Mouse (Mus musculus) hematopoietic stem cell, adult 5-6 weeks (primary cell): Measurements from ENCODE around the gene Togaram1. TPM values are rescaled to one million over a fixed set of nuclear protein-coding genes. Genes with fewer than 3 reads are reported as not detected.

Experiments
- ATAC-seq, 2 experiments: fragments of 125-278 bp in 1 of 2; replicated peaks in 1 of 2; 2 replicates each; pipeline ENCODE4 v1.8.0; 2016 to 2017; ENCODE audit warnings: inconsistent platforms in 2 of 2, mild to moderate bottlenecking in 2 of 2, moderate number of reproducible peaks in 2 of 2, low read depth in 1 of 2, moderate TSS enrichment in 1 of 2; ENCODE audit not compliant: low FRiP score in 2 of 2, poor library complexity in 2 of 2, severe bottlenecking in 2 of 2, insufficient read depth in 1 of 2, low TSS enrichment in 1 of 2
- total RNA-seq: library from RNA; stranded (forward); fragments of 172-1452, 232-1000 nt; gene quantifications from 2 replicates; pipeline ENCODE4 v1.2.3, GENCODE M21; 2017

The Togaram1 gene
- 49.7 and 54.5 TPM in 2 replicates for total RNA-seq

DNA sequence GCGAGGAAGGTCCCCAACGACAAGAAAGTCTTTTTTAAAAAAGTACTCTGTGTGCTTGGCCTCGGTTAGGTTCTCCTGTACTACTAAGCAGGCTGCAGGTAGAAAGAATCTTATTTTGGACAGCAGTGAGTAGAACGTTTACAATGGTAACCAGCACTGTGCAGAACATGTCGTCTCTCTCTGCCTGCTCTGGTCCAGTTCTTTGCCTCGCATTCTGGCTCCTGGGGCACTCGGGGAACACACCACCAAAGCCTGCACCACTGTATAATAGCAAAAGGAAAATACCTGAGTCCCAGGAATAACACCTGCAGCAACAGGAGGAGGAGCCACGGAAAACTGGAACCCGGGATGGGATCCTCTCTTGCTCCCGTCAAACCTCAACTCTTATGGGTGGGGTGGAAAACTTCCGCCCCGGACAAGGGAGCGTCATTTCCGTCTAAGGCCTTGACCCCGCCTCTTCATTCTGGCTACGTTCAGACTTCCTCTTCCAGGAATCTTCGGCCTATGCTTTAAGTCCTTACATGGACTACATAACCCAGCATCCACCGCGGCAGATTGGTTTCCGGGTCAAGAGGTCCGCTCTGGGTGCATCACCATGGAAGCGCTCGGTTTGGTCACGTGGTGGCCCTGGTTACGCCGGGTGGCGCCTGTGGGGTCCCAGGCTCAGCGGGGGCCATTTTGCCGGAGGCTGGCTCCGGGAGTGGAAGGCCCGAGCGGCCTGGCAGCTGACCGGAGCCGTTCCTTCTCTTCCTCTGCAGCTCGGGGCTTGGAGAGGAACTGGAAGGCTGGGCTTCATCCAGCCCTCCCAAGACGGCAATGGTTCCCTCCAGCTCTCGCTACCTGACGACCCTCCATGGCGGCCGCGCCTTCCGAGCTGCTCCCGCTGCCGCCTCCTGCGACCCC lies at the start of gene Togaram1, which contains the start of gene Klhl28:
Gene Togaram1 (plus strand): TSS at position 681 of the 903 bp plus-strand sequence.
Gene Klhl28 (minus strand): TSS at position 411 of the 903 bp plus-strand sequence.
- peak; percentile 95 to 97 for ATAC-seq

GRCm38 (mm10) chr12:64916735-64917134 lies 48.9 kb upstream of the Togaram1 start:
- ATAC-seq: no peak

- ATAC-seq: peak; percentile 99 to 100
Observed at GRCm38 (mm10) chr12:64917578-64918471, 47.8 kb upstream of the Togaram1 start, which contains the start of gene Gm527. Gene Gm527, plus strand, starts transcription at chr12:64917906.

DNA sequence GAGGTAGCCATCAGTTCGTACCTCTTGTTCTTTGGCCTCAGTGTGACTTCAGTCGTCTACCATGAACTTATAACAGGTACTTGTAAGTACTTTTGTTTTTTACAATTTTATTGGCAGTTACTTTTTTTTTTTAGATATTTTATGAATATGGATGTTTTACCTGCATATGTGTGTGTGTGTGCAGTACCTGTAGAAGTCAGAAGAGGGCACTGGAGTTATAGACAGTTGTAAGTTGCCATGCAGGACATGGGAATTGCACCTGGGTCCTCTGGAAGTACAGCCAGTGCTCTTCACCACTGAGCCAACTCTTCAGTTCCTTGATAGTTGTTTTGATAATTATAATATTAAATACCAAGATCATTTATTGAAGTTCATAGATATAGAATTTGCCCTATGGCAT lies 28.1 kb upstream of the Togaram1 start:
- peak; percentile 64 to 65; a peak in 3 of 4 replicates for ATAC-seq

DNA sequence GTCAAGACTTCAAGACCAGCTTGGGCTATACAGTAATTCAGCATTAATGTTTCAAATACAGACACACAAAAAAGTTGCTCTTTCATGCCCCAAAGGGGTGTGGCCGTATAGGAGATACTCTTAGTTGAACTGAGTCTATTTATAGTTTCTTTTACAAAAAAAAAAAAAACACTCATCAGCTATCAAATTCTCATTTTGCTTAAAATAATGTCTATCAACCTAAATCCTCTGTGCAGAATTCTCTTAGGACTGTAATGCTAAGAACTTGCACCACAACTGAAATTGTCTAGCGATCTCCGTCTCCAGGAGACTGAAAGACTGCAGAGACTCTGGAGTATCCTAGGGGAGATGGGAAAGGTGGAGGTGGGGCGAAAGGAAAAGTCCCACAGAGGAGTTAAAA lies 1.0 kb upstream of the Togaram1 start:
- ATAC-seq: no peak

GRCm38 (mm10) chr12:64966101-64966631 lies 562 bp downstream of the Togaram1 start:
- peak in 1 of 2 experiments; percentile 20; a peak in 2 of 4 replicates for ATAC-seq

GRCm38 (mm10) chr12:64966652-64967435 lies 1.2 kb downstream of the Togaram1 start:
- no peak for ATAC-seq

- no peak for ATAC-seq
Observed at GRCm38 (mm10) chr12:64967470-64967869, 1.9 kb downstream of the Togaram1 start.

DNA sequence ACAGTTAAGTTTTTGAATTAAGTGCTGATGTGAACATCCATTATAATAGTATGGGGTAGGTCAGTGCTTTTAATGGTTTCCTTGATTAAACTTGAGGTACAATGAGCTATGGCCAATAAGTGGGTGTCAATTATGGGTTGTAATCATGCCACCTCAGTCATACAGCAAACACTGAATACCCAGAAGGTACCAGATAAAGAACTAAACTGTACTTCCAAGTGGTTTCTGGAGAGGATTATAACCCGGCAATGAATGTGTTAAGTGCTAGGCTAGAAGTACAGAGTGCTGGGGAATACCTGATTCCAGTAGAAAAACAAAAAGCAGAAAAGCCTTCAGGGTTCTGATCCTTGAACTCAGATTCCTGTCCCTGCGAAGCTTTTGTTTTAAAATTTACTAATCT lies 2.5 kb downstream of the Togaram1 start:
- ATAC-seq: no peak

GRCm38 (mm10) chr12:64971399-64971798 lies 5.8 kb downstream of the Togaram1 start:
- no peak for ATAC-seq

DNA sequence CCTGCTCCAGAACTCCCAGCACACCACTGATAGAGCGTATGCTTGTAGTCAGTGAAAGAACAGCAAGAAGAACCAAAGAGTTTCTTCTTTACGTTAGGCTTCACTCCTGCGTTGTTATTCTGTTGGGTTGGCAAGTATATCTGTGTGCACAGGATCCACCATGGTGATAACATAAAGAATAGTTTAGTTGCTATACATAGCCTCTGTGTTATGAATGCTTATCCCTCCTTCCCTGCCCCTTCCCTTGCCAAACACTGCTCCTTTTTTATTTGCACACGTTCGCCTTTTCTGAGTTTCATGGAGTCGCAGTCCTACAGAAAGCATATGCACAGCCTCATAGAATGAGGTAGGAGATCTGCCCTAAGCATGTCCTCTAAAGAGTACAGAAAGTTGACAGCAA lies 6.5 kb downstream of the Togaram1 start:
- ATAC-seq: no peak

GRCm38 (mm10) chr12:64975558-64975957 lies 10.0 kb downstream of the Togaram1 start:
- ATAC-seq: peak; percentile 91 to 94

- ATAC-seq: peak in 1 of 2 experiments; percentile 8; a peak in 1 of 4 replicates
Observed at GRCm38 (mm10) chr12:64976191-64976590, 10.6 kb downstream of the Togaram1 start.

DNA sequence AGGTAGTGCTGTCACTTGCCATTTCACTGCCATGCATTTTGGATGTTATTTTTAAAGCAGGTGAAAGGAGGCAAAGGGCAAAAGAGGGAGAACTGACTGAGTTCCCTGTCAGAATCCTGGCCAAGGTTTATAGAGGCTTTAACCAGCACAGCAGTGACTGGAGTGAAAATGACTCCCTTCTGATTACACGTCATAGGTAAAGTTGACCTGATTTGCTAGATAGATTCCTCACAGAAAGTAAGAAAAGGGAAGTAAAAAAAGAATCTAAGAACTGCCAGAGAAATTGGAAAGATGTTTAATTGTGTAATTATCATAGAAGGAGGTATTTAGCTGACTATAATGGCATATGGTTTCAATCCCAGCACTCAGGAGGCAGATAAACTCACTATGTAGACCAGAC lies 11.9 kb downstream of the Togaram1 start:
- no peak for ATAC-seq

DNA sequence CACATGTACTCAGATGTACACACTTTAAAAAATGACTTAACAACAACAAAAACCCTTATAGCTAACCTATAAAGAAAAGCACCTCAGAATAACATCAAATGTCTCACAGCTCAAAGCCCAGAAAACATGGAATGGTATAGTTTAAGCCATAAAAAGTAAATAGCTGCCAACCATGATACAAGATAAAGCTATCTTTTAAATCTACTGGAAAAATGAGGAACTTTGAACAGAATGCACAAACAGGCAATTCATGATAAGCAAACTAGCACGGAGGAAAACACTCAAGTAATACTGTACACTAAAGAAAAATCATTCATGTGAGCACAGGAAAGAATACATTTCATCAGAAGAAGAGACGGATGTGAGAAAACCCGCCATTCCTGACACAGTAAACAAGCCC lies 42.1 kb downstream of the Togaram1 start:
- ATAC-seq: no peak

- ATAC-seq: no peak
Observed at GRCm38 (mm10) chr12:65022842-65023241, 57.2 kb downstream of the Togaram1 start.

DNA sequence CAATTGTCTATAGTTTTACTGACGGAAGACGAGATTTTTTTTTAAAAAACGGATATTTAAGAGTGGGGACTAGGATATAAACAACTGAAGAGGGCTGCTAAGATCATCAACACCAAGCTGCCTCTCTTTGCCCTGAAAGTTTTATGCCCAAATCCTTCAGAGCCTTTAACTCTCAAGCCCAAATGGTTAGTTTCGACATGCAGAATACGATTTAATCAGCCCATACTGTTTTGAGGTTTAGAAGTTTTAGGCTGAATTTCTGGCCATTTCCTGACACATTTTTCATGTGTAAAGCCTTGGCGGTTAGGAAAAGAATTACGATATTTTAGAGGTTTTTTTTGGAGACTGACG lies 70.2 kb downstream of the Togaram1 start:
- ATAC-seq: peak; percentile 10 to 23; a peak in 1 of 4 replicates
